Mouse (Mus musculus) kidney, adult 9 months (tissue): ENCODE results near the gene Pycr1.

Experiments used
- DNase-seq: peaks from one replicate; pipeline ENCODE4 v3.0.0; 2022

Gene Pycr1

GRCm38 (mm10) chr11:120625152-120625775, 18.3 kb downstream of the Pycr1 start, which contains the start of gene Sirt7:
Gene Sirt7 (minus strand): TSS chr11:120625240.
- DNase-seq: no peak

DNA sequence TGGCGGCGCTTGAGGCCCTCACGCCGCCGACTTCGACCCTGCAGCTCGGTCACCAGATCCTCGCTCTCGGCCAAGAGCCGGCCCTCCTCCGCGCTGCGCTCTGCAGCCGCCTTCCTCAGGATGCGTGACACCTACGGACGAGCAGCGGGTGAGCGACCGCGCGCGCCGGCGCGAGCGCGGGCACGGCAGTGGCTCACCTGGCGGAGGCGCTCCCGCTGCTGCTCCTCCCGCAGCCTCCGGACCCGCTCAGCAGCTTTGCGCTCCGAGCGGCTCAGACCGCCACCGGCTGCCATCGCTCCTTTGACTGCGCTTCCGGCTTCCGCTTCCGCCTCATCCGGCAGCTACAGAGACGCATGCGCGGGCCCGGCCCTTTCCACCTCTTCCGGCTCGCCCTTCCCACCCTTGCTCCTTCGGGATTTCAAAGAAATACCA, 18.9 kb downstream of the Pycr1 start:
- DNase-seq: peak; percentile 85

DNA sequence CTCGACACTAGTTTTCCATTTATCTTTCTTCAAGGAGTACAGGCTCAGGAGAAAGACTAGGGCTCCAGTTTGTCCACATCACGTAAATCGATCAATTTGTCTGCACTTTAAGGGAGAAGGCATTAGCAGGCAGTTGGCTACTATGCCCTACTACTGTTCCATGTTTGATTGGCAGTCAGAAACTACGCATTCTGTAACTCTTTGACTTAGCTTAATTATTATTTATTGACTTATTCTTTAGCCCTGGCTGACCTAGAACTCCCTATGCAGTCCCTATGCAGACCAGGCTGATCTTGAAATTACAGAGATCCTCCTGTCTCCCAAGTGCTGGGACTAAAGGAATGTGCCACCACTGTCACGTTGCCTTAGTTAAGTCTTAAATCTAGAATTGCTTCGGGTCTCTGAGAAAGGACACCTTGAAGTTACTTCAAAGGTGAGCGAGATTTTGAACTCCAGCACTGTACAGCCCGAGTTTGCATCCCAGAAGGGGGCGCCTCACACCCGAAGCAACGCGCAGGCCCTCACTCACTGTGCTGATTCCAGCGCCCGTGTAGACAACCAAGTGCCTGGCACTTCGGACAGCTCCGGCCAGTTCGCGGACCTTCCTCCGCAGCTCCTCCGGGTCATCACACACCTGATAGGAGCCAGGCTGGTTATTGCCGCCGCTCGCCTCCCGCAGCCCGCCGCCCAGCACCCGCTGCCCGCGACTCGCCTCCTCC, 19.4 kb downstream of the Pycr1 start:
- DNase-seq: peak; percentile 83

GRCm38 (mm10) chr11:120622805-120623204, 20.8 kb downstream of the Pycr1 start:
- no peak for DNase-seq

DNA sequence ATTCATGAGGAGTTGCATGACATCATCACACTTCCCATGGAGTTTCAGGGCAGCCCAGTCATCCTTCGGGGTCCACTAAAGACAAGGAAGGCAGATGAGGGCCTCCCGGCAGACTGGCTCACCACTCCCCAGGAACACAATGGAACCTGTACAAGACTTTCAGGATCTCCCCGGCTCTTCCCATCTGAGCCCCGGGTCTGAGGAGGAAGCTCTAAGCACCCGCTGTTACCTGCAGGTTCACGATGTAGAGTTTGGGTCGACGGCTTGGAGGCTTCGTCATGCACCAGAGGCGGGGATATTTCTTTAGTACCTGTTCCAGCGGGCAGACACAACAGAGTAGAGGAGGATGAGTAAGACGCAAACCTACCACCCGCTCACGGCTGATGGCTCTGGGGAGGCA, 23.4 kb downstream of the Pycr1 start:
- no peak for DNase-seq

DNA sequence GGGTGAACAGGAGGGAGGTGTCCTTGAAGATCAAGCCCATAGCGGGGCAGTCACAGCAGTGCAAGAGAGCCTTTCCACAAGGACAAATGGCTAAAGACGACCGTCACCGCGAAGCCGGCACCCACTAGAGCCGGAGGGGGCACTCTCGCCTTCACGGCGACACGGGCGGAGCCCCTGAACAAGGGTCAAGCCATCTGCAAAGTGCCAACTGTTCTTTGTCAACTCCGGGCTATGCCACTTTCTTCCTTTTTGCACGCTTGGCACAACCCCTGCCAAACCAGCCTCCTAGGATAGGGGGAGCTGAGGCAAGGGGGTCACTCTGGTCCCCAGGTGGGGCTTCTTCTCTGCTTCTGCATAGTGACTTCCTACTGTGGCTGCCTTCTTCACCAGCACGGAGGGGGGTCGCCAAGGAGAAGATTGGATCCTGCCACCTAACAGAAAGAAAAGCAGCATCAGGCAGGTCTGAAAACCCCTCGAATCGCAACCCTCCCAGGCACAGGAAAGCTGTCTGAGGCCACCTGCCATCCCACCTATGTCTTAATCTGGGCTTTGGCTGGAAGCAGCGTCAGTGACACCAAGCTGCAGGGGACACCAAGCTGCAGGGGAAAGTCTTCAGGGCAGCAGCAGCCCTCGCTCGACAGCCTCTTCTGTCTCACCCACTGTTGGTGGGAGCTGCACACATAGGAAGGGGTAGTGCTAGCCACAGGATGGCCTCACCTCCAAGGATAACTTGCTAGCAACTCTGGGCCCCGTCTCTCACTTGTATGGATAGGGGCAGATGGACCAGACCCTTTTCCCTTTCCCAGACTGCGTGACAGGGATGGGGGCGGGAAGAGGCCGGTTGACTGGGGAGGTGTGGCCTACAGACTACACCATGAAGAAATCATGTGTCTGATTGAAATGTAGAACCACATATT, 24.7 kb downstream of the Pycr1 start:
- peak; percentile 45 for DNase-seq

DNA sequence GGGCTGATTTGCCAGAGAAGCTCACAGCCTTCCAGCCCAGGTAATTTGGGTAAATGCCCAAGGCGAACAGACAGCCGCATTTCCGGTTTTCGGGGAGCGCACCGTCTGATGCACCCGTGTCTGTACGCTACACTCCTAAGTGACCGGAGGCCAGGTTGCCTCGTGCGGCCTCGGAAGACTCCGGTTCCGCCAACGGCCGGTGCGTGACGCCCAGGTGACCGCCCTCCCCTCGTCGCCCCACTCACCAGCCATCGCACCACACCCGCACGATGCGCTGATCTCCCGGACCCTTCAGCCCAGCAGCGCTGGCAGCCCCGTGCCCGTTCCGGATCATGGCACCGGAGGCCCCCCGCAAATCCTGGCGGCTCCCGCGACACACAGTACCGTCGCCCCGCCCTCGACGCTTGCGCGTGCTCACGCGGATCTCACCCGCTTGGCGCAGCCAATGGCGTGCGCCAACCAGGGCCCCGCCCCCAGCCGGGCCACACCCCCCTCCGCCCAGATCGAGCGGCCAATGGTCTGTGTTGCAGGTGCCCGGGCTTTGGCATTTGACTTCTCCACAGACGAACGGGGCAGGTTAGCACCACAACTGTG, 26.0 kb downstream of the Pycr1 start, which contains the start of gene Pcyt2:
Gene Pcyt2 (minus strand): TSS at position 418 of the 594 bp plus-strand sequence.
- DNase-seq: peak; percentile 97

GRCm38 (mm10) chr11:120616617-120617294, 26.8 kb downstream of the Pycr1 start:
- peak; percentile 87 for DNase-seq

DNA sequence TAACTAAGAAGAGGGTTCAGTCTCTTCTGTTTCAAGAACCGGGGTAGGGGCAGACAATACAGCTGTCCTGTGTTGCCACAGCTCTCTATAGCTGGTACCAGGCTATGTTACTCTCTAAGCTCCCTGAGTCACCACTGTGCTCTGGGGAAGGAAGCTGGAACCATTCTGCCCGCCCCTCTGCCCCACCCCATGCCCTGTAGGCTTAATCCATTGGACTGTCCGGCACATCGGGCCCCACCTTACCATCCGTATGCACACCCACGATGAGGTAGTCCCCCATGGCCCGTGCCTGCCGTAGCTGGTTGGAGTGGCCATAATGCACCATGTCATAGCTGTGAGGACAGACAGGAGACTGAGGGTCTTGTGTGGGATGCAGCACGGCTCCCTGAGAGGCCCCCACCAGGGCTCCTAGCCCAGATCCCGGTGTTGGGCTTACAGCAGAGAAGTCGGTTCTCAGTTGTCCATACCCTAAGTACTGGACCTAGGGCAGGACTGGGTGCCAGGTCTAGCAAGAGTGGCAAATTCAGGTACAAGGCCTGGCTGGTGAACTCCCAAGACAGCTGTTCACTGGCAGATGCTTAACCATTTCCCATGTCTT, 27.9 kb downstream of the Pycr1 start:
- DNase-seq: no peak

- no peak for DNase-seq
These were observed 28.4 kb downstream of the Pycr1 start for GRCm38 (mm10) chr11:120615167-120615566.

DNA sequence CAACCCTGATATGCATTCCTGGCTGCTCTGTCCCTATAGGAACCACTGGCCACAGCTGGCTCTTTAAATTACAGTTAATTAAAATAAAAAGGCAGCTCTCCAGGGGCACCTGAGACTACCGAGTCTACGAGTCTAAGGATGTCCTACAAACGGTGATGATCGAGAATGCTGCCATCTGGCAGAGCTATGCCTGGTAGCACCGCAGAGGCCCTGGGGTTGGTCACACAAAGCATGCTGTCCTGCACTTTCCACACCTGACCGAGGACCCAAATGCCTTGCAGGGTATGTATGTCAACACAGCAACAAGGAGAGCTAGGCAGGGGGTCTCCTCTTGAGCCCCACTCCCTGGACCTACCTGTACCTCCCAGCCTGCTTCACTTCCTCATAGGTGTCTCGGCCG, 29.6 kb downstream of the Pycr1 start:
- no peak for DNase-seq

DNA sequence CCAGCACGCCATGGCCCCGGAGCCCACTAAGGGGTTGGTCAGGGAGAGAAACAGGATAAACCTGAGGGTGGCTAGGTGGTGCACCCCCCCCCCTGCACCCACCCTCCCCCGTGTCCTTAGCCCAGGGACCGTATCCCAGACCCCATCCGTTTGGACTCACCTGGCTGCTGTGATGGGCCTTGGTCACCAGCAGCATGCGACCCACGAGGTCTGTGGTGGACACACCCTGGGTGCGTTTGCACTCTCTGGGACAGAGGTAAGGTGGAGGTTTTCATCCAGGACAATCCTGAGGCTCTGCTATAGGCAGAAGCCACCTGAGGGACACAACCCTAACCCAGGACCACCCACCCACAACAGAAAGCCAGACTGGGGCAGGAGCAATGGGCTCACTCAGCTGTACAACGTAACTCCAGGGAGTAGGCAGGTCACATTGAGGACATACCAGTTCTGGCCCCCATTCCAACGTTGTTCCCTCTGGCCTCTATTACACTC, 30.0 kb downstream of the Pycr1 start:
- DNase-seq: no peak

DNA sequence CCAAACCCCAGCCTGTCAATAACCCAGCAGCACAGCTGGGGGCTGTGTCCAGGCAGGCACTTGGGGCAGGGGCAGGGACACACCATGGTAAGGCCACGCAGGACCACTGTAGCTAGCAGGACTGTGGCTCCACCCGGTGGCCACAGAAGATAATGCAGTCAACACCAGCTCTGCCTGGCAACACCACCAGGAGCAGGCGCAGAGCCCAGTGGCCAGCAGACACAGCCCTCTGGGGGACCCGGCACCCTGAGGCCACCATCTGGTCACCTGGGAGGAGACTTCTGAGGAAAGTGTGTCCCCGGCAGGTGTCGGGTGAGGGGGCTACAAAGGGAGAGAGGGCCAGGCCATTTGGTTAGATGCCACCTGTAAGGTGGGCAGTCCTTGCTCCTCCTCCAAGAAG, 30.8 kb downstream of the Pycr1 start:
- DNase-seq: peak; percentile 82

- DNase-seq: no peak
These were observed 33.0 kb downstream of the Pycr1 start for GRCm38 (mm10) chr11:120610477-120611046.

DNA sequence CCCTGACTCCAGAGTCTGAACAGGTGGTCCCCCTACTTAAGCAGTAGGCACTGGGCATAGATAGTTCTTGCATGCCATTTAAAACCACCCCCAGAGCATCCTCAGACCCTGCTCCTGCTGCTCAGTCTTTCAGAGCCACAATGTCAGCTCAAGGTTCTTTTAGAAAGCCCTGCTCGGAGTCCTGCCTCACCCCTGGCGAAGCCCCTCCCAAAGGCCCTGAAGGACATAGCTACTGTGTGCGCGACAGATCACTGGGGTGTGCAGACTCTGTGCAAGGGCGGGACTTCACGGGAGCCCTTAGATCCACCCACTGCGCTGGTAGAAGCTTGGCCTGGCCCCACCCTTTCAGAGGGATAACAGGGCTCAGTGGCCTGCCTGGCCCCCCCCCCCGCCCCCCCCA, 34.3 kb downstream of the Pycr1 start:
- peak; percentile 63 for DNase-seq

DNA sequence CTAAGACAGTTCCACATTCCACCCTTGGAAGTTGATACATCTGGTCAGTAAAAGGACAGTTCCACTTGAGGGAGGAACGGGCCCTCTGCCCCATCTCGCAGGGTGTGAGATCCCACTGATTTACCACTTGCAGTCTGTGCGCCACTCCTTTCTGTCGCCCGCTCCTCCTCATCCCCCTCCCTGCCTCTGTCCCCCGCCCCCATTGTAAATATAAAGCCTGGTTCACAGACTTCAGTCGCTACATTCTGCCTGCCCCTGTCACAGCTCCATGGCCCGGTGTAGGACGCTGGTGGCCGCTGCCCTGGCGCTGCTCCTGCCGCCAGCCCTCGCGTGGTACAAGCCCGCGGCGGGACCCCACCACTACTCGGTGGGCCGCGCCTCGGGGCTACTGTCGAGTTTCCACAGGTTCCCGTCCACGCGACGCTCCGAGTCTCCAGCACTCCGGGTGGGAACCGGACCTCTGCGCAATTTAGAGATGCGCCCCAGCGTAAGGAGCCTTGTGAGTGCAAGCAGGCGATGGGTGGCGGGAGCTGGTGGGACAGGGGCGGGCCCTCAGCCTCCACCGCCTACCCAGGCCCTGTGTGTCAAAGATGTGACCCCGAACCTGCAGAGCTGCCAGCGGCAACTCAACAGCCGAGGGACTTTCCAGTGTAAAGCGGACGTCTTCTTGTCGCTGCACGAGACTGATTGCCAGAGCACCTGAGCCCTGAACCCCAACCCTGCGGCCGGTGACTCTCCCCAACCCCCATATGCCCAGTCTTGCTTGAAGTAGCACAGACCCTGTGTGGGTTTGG, 35.1 kb downstream of the Pycr1 start, which contains the start of gene Npb:
Gene Npb (plus strand): TSS at position 237 of the 794 bp plus-strand sequence.
- peak; percentile 22 for DNase-seq

GRCm38 (mm10) chr11:120606764-120607163, 36.8 kb downstream of the Pycr1 start:
- no peak for DNase-seq

DNA sequence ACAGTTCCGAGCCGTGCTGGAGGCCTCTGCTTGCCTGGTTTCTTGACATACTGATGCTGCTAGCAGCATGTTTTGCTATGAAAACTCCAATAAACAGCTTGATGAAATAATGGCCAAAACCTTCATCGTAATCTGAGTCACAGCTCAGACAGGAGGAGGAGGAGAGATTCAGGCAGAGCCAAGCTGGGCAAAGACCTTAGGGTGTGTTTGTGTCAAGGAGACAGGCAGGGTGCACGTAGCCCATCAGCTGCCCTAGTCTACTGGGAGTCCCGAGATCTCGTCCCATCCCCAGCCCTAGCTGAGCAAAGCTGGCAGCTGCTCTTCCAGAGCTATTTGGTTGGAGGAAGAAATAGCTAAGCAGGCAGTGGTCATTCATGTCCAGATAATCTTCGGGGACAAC, 37.9 kb downstream of the Pycr1 start:
- no peak for DNase-seq

DNA sequence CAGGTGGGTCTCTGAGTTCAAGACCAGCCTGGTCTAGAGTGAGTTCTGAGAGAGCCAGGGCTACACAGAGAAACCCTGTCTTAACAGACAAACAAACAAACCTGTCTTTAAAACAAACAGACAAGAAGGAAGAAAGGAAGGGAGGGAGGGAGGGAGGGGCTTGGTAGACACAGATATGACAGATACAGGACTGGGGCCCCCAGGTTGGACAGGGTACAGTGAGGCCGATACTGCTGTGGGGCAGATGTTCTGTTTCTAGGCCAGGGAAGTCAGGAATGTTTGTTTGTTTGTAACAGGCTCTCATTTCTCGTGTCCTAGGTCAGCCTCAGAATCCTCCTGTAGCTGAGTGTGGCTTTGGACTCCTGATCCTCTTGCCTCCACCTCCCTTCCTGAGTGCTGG, 40.0 kb downstream of the Pycr1 start:
- DNase-seq: no peak

DNA sequence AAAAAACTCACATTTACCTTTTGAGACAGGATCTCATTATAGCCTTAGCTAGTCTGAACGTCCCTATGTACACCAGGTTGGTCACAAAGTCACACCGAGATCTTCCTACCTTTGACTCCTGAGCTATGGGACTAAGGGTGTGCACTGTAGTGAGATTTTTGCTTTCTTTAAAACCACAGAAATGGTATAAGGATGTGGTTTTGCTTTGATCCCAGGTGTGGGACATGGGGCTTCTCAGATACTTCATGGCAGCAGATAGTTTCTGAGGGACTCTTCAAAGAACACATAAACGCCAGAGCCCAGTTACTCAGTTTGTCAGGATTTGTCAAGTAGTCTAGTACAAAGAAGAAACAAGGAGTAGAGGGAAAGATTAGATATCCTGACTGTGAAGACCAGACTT, 42.9 kb downstream of the Pycr1 start:
- DNase-seq: no peak
